Mouse (Mus musculus) thymus, adult 2 months (tissue): ENCODE data around the gene Abca8b.

Source experiments
- CTCF ChIP-seq: fragments of 200-500 bp; IDR thresholded peaks from 2 replicates; pipeline ENCODE4 v1.5.1; 2012; ENCODE audit warnings: mild to moderate bottlenecking, control low read depth, low read length, moderate library complexity, borderline replicate concordance; ENCODE audit not compliant: control insufficient read depth, poor library complexity, insufficient read depth; ENCODE audit errors: extremely low read depth
- POLR2A ChIP-seq: fragments of 200-500 bp; IDR thresholded peaks from 2 replicates; pipeline ENCODE4 v1.6.1; 2012; ENCODE audit warnings: mild to moderate bottlenecking, low read length, control low read depth, moderate library complexity; ENCODE audit not compliant: control insufficient read depth, poor library complexity, insufficient read depth; ENCODE audit errors: extremely low read depth

DNA sequence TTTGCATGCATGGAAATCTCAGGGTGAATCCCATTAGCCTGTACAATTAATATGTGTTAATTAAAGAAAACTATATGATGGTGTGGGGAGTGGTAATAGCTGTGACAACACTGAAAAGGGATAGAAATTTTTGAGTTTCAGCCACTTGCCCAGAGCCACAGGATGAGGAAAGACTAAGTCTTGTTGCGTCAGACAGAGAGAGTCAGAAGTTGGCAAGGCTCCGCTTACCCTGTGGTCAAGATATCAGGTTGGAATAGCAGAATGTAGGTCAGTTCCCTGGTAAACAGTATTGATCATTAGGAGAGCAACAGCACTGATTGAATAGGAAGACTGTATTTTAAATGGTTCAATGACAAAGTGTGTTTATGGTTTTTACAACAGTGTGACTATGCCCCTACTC is 42.1 kb upstream of the Abca8b start:
- no peak for TF ChIP-seq CTCF
- TF ChIP-seq POLR2A = no peak
